Mouse (Mus musculus) induced T-regulatory cell, adult 2 months (primary cell): ENCODE data around the gene Nuak1.
"Not testable (repeated sequence)": the region's sequence is repeated elsewhere in the genome, so short reads cannot be mapped to it uniquely, and the experiment has no call there.

Source experiments
- DNase-seq: peaks from one replicate; pipeline ENCODE4 v3.0.0-alpha.2; 2012; ENCODE audit warnings: low read depth

Gene Nuak1

GRCm38 (mm10) chr10:84440541-84441433 lies at the start of gene Nuak1:
TSS of gene Nuak1 (minus strand) at chr10:84440597.
- DNase-seq = peak; percentile 64

DNA sequence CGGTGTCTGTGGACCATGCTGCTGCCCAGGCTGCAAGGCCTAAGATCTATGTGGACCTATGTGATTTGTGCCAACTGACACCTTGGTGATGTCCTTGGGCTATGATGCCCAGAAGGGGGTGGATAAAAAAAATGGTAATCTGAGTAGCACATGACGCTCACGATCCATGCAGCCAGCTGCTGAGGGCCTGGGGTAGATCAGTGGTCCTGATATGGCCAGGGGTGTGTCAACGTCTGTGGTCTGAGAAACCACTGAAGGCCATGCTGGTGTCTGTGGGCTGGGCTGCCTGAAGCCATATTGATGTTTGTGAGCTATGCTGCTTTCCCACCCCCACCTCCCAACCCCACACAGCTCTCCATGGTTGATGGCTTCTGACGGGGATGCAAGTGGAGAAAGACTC lies 49.7 kb upstream of the Nuak1 start:
- no peak for DNase-seq

GRCm38 (mm10) chr10:84488315-84488714 lies 47.9 kb upstream of the Nuak1 start:
- peak; percentile 69 for DNase-seq

DNA sequence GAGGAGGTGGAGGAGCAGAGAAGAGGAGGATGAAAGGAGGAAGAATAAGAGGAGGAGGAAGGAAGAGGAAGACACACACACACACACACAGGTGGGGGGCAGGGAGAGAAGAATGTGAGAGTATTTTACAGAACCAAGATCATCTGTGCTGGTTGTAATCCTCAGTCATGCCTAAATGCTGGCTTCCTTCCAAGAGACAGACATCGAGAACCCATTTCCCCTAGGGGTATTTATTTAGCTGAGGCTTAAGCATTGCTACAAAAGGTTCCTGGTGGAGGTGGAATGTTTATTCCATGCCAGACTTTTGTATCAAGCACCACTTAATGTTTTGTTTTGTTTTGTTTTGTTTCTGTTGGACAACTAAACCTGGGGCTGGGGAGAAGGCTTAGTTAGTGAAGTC lies 44.3 kb upstream of the Nuak1 start:
- no peak for DNase-seq

- DNase-seq = no peak
Observed at GRCm38 (mm10) chr10:84483553-84483952, 43.2 kb upstream of the Nuak1 start.

DNA sequence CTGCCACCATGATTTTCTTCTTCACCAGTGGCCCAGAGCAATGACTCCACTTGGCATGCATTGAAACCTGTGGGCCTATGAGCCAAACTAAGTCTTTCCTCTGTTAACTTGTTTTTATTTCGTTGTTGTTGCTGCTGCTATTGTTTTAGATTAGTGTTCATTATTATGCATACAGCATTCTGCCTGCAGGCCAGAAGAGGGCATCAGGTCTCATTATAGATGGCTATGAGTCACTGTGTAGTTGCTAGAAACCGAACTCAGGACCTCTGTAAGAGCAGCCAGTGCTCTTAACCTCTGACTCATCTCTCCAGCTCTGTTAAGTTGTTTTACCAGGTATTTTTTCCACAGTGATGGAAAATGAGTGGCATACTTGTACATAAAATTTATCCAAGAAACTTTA lies 42.7 kb upstream of the Nuak1 start:
- DNase-seq = no peak

DNA sequence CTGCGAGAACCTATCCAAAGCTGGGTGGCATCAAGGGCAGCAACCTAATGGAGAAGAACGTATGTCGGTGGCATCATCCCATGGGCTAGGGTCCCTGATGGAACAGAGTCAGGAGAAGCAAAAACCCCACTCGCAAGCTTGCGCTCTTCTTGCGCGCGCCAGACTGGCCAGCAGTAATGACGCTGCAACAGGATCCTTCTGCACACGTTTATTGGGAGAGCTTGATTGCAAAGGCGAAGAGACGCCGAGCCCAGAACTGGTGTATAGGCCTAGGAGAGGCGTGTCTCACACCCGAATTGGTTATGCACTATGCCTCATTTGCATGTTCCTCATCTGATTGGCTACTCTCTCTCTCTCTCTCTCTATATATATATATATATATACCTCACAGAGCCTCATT lies 42.0 kb upstream of the Nuak1 start:
- not testable (repeated sequence) for DNase-seq

GRCm38 (mm10) chr10:84481327-84481671 lies 40.9 kb upstream of the Nuak1 start:
- DNase-seq = no peak

DNA sequence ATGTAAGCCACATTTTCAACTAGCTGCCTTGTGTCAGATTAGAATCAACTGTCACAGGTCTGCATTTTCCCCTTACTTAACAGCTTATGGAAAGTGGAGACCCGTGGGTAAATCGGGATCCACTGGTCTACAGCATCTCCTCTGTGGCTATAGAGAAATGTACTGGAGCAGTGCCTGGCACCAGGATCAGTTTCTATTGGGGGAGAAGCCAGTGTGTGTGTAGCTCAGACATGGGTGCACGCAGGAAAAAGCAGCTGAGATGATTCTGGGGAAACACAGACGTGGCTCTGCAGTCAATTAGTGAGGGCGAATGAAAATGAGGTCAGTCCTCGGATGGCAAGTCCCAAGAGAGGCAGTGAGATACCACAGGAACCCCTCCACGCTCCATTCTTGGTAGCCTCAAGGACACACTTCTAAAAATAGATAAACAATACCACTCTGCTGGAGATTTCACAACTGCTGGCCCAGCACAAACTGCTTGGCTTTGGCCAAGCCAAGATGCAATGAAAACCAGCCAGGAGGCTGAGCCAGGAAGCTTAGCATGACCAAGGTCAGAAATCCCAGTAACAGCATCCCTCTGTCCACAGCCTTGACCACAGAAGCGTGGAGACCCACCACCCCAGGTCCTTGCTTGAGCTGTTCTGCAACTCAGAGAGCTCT lies 40.4 kb upstream of the Nuak1 start:
- no peak for DNase-seq

DNA sequence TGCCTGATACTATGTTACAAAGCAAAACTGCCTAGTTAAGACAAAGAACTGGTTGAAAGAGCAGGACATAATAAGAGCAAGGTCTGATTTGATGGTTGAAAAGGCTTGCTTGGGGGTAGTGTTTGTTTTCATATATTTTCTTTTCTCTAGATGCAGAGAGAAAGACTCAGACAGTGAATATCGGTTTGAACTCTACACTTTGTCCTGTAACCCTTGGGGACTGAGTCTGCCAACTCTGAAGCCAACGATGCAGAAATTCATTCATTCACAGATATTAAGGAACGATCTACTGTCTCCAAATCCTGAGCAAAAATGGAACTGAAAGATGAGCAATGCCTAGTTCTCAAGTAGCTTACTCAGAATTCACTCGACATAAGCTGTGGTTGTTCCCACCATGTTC lies 39.7 kb upstream of the Nuak1 start:
- DNase-seq = no peak

- no peak for DNase-seq
Observed at GRCm38 (mm10) chr10:84477613-84478076, 37.2 kb upstream of the Nuak1 start.

GRCm38 (mm10) chr10:84477045-84477612 lies 36.7 kb upstream of the Nuak1 start:
- DNase-seq = no peak

- DNase-seq = no peak
Observed at GRCm38 (mm10) chr10:84467555-84468164, 27.3 kb upstream of the Nuak1 start.

- DNase-seq = no peak
Observed at GRCm38 (mm10) chr10:84465511-84465910, 25.1 kb upstream of the Nuak1 start.

DNA sequence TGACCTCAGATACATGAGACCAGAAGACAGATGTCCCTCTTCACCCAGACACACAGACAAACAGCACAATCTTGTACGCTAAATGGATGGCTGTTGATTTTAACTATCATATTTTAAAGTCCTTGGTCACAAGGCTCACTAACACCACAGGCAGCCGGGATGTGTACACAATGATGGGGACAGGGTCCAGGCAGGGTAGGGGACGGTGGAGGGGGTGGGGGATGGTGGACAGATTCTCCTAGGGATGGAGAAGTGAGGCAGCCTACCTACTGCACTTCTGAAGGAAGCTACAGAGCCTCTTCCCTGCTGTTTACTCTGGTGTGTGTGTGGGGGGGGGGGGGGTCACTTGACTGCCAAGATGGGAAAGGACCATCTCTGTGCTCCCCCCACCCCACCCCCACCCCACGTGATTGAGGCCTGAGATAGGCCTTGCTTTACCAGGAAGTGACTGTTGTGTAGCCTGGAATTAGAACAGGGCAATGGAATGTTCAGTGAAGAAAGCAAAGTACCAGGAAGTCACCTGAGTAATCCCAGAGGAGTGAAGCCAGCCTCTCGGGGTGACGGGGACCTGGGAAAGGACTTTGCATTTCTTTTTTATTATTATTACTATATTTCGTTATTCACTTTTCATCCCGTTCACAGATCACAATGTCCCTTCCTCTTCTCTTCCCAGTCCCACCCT lies 20.2 kb upstream of the Nuak1 start:
- DNase-seq = no peak

- no peak for DNase-seq
Observed at GRCm38 (mm10) chr10:84458094-84458493, 17.7 kb upstream of the Nuak1 start.

DNA sequence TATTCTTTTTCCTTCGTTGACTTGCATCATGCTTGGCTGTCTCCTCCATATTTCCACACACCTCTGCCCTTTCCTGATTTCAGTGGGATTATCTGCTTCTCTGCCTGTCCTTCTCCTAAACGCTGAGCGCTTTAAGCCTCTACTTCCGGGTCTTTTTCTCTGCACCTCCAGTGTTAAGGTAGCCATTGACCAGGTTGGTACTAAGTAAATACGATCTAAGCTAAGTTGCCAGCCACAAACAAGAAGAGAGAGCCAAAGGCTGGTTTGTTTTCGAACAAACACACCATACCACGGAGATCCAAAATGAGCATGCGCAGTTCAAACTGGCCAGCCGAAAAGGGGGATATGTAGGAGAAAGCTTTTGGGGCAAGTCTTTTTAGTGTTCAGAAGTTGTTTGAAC lies 17.1 kb upstream of the Nuak1 start:
- no peak for DNase-seq

DNA sequence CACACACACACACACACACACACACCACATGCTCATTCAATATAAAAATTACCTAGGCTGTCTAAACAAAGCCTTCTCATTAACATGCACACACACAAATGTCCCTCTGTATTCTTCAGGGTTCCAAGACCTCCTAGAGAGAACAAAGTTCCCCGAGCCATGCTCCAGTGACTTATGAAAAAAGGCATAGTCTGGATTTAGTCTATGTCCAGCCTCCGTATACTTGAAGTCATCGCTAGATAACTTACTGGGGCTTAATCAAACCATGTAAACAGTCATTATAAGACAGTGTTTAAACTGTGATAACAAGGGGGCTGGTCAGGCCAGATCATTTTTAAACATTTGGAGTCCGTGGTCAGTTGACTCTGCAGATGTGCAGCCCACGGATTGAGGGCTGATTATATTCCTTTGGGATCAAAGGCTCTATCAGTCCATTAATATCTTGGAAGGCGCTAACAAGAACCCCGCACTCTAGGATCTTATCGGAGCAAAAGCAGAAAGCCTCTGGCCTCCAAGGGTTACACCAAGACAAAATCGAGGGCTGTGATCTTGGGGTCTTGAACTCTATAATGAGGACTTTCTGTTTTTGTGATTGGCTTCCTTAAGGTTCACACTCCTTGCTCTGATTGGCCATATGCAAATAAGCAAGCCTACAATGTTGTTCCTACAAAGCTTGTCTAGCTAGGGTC lies 16.4 kb upstream of the Nuak1 start:
- no peak for DNase-seq

- DNase-seq = no peak
Observed at GRCm38 (mm10) chr10:84451883-84452282, 11.5 kb upstream of the Nuak1 start.

- peak; percentile 67 for DNase-seq
Observed at GRCm38 (mm10) chr10:84450654-84451053, 10.3 kb upstream of the Nuak1 start.

GRCm38 (mm10) chr10:84449733-84450132 lies 9.3 kb upstream of the Nuak1 start:
- no peak for DNase-seq
